Mouse (Mus musculus) heart, embryonic 16.5 days (tissue): ENCODE results near the gene Hist1h1e. TPM values are rescaled to one million over a fixed set of nuclear protein-coding genes. Genes with fewer than 3 reads are reported as not detected.

Experiments used
- microRNA-seq: library from miRNA; unstranded; fragments of <30 nt; microRNA quantifications from one replicate; pipeline ENCODE4, GENCODE M21; 2017
- polyA plus RNA-seq: library from polyadenylated mRNA; unstranded; fragments of >200 nt; fragmentation: Nextera tagmentation; extraction: Ambion mirVana; gene quantifications from 2 replicates; pipeline ENCODE4 v1.2.1, GENCODE M21; 2015

Hist1h1e gene
- polyA plus RNA-seq, 1 experiment from 2014 or later, result 11.5 TPM

Small RNA genes within 50 kb of the gene (microRNA-seq; reads per million reads assigned to microRNA genes)
- gene Gm44359, result not detected
- gene Gm44394, result not detected

Other genes starting within 250 kb of the Hist1h1e start
- gene Abt1, start 198.7 kb downstream of the Hist1h1e start, polyA plus RNA-seq, result 9.2 and 9.4 TPM in 2 replicates
- 0.83 and 1.0 TPM in 2 replicates for gene Btn1a1, start 156.7 kb downstream of the Hist1h1e start, polyA plus RNA-seq
- gene Btn2a2, start 133.7 kb downstream of the Hist1h1e start, polyA plus RNA-seq, result 0.29 and 0.34 TPM in 2 replicates
- gene Hist1h4h, start 91.5 kb downstream of the Hist1h1e start, polyA plus RNA-seq, result 7.7 and 8.6 TPM in 2 replicates
- gene Hist1h2af, start 88.7 kb downstream of the Hist1h1e start, polyA plus RNA-seq, result 3.8 and 9.2 TPM in 2 replicates
- gene Hist1h3g, start 87.1 kb downstream of the Hist1h1e start, polyA plus RNA-seq, result 2.0 and 2.2 TPM in 2 replicates
- gene Hist1h2bh, start 79.2 kb downstream of the Hist1h1e start, polyA plus RNA-seq, result 0.38 and 0.52 TPM in 2 replicates
- gene Hist1h3f, start 78.5 kb downstream of the Hist1h1e start, polyA plus RNA-seq, result 0.20 and 0.37 TPM in 2 replicates
- 0.53 TPM in 1 of 2 replicates, not detected in the other for gene Hist1h4f, start 70.9 kb downstream of the Hist1h1e start, polyA plus RNA-seq
- 0.21 and 0.37 TPM in 2 replicates for gene Hist1h1d, start 69.3 kb downstream of the Hist1h1e start, polyA plus RNA-seq
- 1.7 and 2.1 TPM in 2 replicates for gene Hist1h3e, start 60.2 kb downstream of the Hist1h1e start, polyA plus RNA-seq
- gene Hist1h2ae, start 51.3 kb downstream of the Hist1h1e start, polyA plus RNA-seq, result 34.0 and 34.2 TPM in 2 replicates
- gene Hist1h2bg, start 51.2 kb downstream of the Hist1h1e start, polyA plus RNA-seq, result 4.2 and 5.1 TPM in 2 replicates
- gene Hist1h2bf, start 48.4 kb downstream of the Hist1h1e start, polyA plus RNA-seq, result 0.37 and 2.4 TPM in 2 replicates
- 1.2 and 1.8 TPM in 2 replicates for gene Hist1h2ad, start 48.2 kb downstream of the Hist1h1e start, polyA plus RNA-seq
- gene Hist1h3d, start 46.8 kb downstream of the Hist1h1e start, polyA plus RNA-seq, result 1.4 and 1.8 TPM in 2 replicates
- 48.7 and 49.1 TPM in 2 replicates for gene Hist1h4d, start 41.0 kb downstream of the Hist1h1e start, polyA plus RNA-seq
- gene Hist1h2be, start 1.4 kb downstream of the Hist1h1e start, polyA plus RNA-seq, result 1.9 and 2.0 TPM in 2 replicates
- gene Hist1h2ac, start 61.4 kb upstream of the Hist1h1e start, polyA plus RNA-seq, result 0.52 and 0.75 TPM in 2 replicates
- gene Hist1h2bc, start 61.6 kb upstream of the Hist1h1e start, polyA plus RNA-seq, result 49.7 and 53.7 TPM in 2 replicates
- not detected in 2 replicates for gene Hist1h1t, start 73.3 kb upstream of the Hist1h1e start, polyA plus RNA-seq
- 1.9 and 2.8 TPM in 2 replicates for gene Hist1h4c, start 75.9 kb upstream of the Hist1h1e start, polyA plus RNA-seq
- 11.7 and 14.9 TPM in 2 replicates for gene Hfe, start 88.3 kb upstream of the Hist1h1e start, polyA plus RNA-seq
- 38.0 and 38.5 TPM in 2 replicates for gene Hist1h1c, start 116.2 kb upstream of the Hist1h1e start, polyA plus RNA-seq
- gene Hist1h3c, start 123.0 kb upstream of the Hist1h1e start, polyA plus RNA-seq, result 3.0 and 3.8 TPM in 2 replicates
- 0.98 and 2.2 TPM in 2 replicates for gene Hist1h2bb, start 124.2 kb upstream of the Hist1h1e start, polyA plus RNA-seq
- gene Hist1h2ab, start 128.6 kb upstream of the Hist1h1e start, polyA plus RNA-seq, result 17.0 and 20.0 TPM in 2 replicates
- 3.2 and 5.0 TPM in 2 replicates for gene Hist1h3b, start 129.7 kb upstream of the Hist1h1e start, polyA plus RNA-seq
- 1.2 and 1.5 TPM in 2 replicates for gene Hist1h4b, start 134.5 kb upstream of the Hist1h1e start, polyA plus RNA-seq
- gene Hist1h4a, start 138.7 kb upstream of the Hist1h1e start, polyA plus RNA-seq, result 0.32 TPM in 1 of 2 replicates, not detected in the other
- gene Hist1h3a, start 139.8 kb upstream of the Hist1h1e start, polyA plus RNA-seq, result 1.5 and 3.4 TPM in 2 replicates
- gene Hist1h1a, start 141.1 kb upstream of the Hist1h1e start, polyA plus RNA-seq, result 0.79 and 0.97 TPM in 2 replicates
- gene Trim38, start 147.4 kb upstream of the Hist1h1e start, polyA plus RNA-seq, result 0.10 TPM in 1 of 2 replicates, not detected in the other
- not detected in 2 replicates for gene Slc17a2, start 184.4 kb upstream of the Hist1h1e start, polyA plus RNA-seq
- gene Slc17a3, start 216.9 kb upstream of the Hist1h1e start, polyA plus RNA-seq, result not detected in 2 replicates
- not detected in 2 replicates for gene Slc17a1, start 245.2 kb upstream of the Hist1h1e start, polyA plus RNA-seq